Mouse (Mus musculus) pancreas, adult 10 weeks (tissue): ENCODE results near the gene Coq10b. TPM values are rescaled to one million over a fixed set of nuclear protein-coding genes. Genes with fewer than 3 reads are reported as not detected.

ENCODE experiments used
- polyA plus RNA-seq: library from polyadenylated mRNA; stranded (reverse); fragments of 350-450 nt; fragmentation: Illumina TruSeq; extraction: RNeasy Lipid Tissue Mini Kit (QIAGEN cat#74804); gene quantifications from one replicate; pipeline ENCODE4 v1.2.3, GENCODE M21; 2015; ENCODE audit warnings: low read depth, low replicate concordance; ENCODE audit not compliant: insufficient read depth

The Coq10b gene
- 6.3 TPM for polyA plus RNA-seq

GRCm38 (mm10) chr1:55052355-55052953 lies at the start of gene Coq10b:
Gene Coq10b, plus strand, starts transcription at chr1:55052770.

DNA sequence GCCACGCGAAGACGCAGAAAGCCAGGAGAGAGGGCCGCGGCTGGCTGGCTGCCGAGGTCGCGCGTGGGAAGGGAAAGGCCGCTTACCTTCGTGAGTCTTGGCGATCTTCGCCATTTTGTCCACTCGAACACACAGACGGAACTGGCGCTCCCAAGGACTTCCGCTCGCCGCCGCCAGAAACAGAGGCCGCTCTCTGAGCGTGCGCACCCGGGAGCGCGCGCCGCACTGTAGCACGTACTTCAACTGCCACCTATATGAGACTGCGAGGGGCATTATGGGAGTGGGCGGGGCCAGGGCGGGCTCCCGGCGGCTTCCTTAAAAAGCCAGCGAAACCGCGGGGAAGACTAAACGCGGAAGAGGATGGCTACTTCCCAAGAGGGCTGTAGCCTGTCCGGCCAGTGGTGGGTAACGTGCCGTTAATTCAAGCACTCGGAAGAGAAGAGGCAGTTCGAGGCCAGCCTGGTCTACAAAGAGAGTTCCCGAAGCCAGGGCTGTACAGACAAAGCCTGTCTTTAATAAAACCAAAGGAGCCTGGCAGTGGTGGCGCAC lies 25.2 kb upstream of the Coq10b start, which contains the start of gene Sf3b1:
Gene Sf3b1, minus strand, starts transcription at position 229 of the 549 bp plus-strand sequence.

DNA sequence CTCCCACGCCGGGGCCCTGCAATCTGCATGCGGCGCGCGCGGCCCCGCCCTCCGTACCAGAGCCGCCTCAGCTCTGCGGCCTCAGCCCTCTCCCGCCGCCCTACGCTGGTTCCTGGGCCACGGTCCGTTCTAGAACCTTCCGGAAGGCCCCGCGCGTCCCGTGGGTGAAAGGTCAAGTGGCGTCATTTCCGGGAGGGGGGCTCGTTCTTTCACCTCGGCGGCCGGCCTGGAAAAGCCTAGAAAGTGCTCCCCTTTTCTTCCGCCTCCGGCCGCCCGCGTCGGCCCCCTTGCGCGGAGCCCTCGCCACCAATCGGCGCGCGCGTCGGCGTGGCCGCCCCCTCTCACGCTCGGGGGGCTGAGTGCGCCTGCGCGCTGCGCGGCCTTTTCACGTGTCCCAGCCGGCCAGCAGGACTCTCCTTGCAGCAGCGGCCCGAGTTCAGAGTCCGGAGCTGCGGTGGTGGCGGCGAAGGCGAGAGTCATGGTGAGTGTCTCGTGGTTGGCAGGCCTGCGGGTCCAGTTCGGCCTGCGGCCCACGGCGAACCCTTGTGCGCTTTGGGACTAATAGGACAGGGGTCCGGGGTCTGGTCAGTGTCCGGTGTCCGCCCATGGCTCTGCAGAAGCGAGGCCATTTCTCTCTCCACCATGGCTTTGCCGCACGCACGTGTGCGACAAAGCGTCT lies 35.5 kb downstream of the Coq10b start, which contains the start of the genes Hspe1 and Hspd1:
Gene Hspe1, plus strand, starts transcription at position 201 of the 679 bp plus-strand sequence.
Gene Hspd1, minus strand, starts transcription at position 312 of the 679 bp plus-strand sequence.

Other genes starting within 250 kb of the Coq10b start
- gene Ankrd44, start 126.4 kb upstream of the Coq10b start, polyA plus RNA-seq = 7.3 TPM
- 46.5 TPM for gene Sf3b1, start 25.3 kb upstream of the Coq10b start, polyA plus RNA-seq
- 39.6 TPM for gene Hspe1, start 35.4 kb downstream of the Coq10b start, polyA plus RNA-seq
- gene Hspd1, start 35.5 kb downstream of the Coq10b start, polyA plus RNA-seq = 27.3 TPM
- gene Mob4, start 78.5 kb downstream of the Coq10b start, polyA plus RNA-seq = 9.2 TPM
- 1.5 TPM for gene Rftn2, start 174.0 kb downstream of the Coq10b start, polyA plus RNA-seq
- gene Mars2, start 184.4 kb downstream of the Coq10b start, polyA plus RNA-seq = 0.72 TPM